In the genomic region with DNA sequence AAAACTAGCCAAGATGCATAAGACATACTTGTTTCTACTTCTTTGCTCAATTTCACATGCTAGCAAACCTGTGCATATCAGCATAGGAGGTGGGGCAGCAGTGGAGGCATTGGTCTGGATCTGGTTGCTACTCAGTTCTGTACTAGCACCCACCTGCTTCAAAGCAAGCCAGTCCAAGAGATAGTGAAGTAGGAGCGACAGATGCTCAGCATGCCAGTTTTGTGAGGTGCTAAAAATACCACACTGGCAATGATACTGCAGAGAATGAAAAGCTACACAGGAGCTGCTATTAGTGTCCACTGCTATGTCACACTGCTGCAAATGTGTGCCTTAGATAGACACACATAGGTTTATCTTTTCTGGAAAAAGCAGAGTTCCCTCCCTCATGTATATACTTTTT, we compare ENCODE assay signal across 21 mouse cellular contexts.
DNase-seq lines count a peak whose midpoint lies in the region; ATAC-seq lines count a peak whose summit lies in the region.
"Had no signal": no experiment of that assay in that cellular context is flagged by ENCODE, and none has a peak within 500 bp of the region (broad histone marks: within the 10 kb centered on the region; RNA-seq: fewer than 3 reads in every experiment).

No protein-coding gene starts in this region.

- ATAC-seq in forebrain, embryonic 13.5 days, result no peak
- ATAC-seq in inflammation-experienced regulatory T-cells, adult 6 months, result no peak
- ATAC-seq in monocyte, adult 5-6 weeks (replicated peaks; ENCODE audit: insufficient number of reproducible peaks, low FRiP score, low TSS enrichment, poor library complexity, severe bottlenecking), result no peak
- ATAC-seq: activated CD4-positive, CD25-positive, alpha-beta regulatory T cell, adult 4 months; forebrain, postnatal 0 days; hindbrain, postnatal 0 days; lung, postnatal 0 days; midbrain, embryonic 15.5 days had no signal

- no peaks in the 10 kb centered on the region for H3K27me3 ChIP-seq in forebrain, embryonic 13.5 days
- H3K27me3 ChIP-seq: midbrain, embryonic 15.5 days; stomach, embryonic 15.5 days had no signal

- H3K4me2 ChIP-seq in forebrain, embryonic 13.5 days, result no peak overlapping the region
- H3K4me2 ChIP-seq: midbrain, embryonic 15.5 days; stomach, embryonic 15.5 days had no signal

- H3K9me3 ChIP-seq in forebrain, embryonic 13.5 days (replicated peaks), result no peaks in the 10 kb centered on the region
- H3K9me3 ChIP-seq: midbrain, embryonic 15.5 days; stomach, embryonic 15.5 days had no signal

- H3K4me3 ChIP-seq in forebrain, embryonic 13.5 days, result no peak overlapping the region
- H3K4me3 ChIP-seq: erythroblast, embryonic 14.5 days; layer of hippocampus, adult 2 months; midbrain, embryonic 15.5 days; stomach, embryonic 15.5 days had no signal

- 81% methylated on average over 1 of the region's 1 CpGs for WGBS in forebrain, embryonic 13.5 days

- DNase-seq in frontal cortex, adult 2 months (ENCODE audit: extremely low spot score in 1 of 2, low spot score in 1 of 2), result peak; percentile 7 to 11
- DNase-seq in frontal cortex, postnatal 25 days (ENCODE audit: low spot score in 2 of 2), result no peak
- peak; percentile 6 to 9 for DNase-seq in right cerebral cortex, adult 2 months (ENCODE audit: low spot score in 2 of 2)
- no peak for DNase-seq in right cerebral cortex, postnatal 14 days
- DNase-seq in heart, postnatal 4 days, result peak; percentile 12
- DNase-seq: adrenal gland, postnatal 25 days; forebrain, postnatal 0 days; gastrocnemius, postnatal 36 days; spleen, adult 18-20 months; thymus, postnatal 25 days had no signal

- H3K27ac ChIP-seq in forebrain, embryonic 13.5 days, result no peak overlapping the region
- H3K27ac ChIP-seq: hindbrain, postnatal 0 days; layer of hippocampus, adult 2 months; liver, embryonic 14.5 days; midbrain, embryonic 15.5 days; stomach, embryonic 15.5 days had no signal

- H3K9ac ChIP-seq in forebrain, embryonic 13.5 days, result no peak overlapping the region
- H3K9ac ChIP-seq: forebrain, postnatal 0 days; liver, embryonic 14.5 days; midbrain, embryonic 15.5 days; stomach, embryonic 15.5 days had no signal

- no peaks in the 10 kb centered on the region for H3K36me3 ChIP-seq in forebrain, embryonic 13.5 days (ENCODE audit: poor library complexity, severe bottlenecking)
- H3K36me3 ChIP-seq: midbrain, embryonic 15.5 days; stomach, embryonic 15.5 days had no signal

- no peaks in the 10 kb centered on the region for H3K4me1 ChIP-seq in forebrain, embryonic 13.5 days
- H3K4me1 ChIP-seq: midbrain, embryonic 15.5 days; stomach, embryonic 15.5 days had no signal

Comparison
In these comparisons a context has a peak if more than half of its experiments do, and no peak if none do; other contexts are left out.
1. DNase-seq: peak in frontal cortex, adult 2 months (2 of 2), right cerebral cortex, adult 2 months (2 of 2) and heart, postnatal 4 days (single experiment); none in frontal cortex, postnatal 25 days (0 of 2) and right cerebral cortex, postnatal 14 days (single experiment).